Mouse (Mus musculus): ENCODE measurements around the gene Anks1b. TPM values are rescaled to one million over a fixed set of nuclear protein-coding genes. Genes with fewer than 3 reads are reported as not detected.

Gene Anks1b
- total and polyA plus RNA-seq, 3 experiments, result not detected

DNA sequence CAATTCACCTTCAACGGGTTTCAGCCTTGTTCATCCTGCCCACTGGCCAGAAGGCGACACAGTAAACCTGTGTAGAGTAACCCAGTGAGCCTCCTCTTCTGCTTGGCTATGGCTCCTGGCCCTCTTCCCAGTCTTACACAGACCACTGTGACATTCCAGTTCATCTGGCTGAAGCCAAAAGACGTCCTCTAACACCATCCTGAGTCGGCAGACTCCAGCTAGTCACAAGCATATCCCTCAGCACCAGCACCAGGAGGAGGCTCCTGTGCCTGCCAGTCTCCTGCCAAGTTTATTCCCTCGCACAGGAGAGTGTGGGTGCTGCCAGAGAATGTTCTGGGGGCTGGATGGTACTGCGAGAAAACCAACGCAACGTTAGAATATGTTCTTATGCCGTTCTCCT lies 879.8 kb downstream of the Anks1b start:
- Histone ChIP-seq H3K27ac (ENCODE audit: control insufficient read depth, low read depth, low read length) (no peak overlapping the region), H3K9ac (ENCODE audit: control insufficient read depth, low read depth, low read length, poor library complexity, severe bottlenecking) (no peak overlapping the region), H3K36me3 (ENCODE audit: control insufficient read depth in 1 of 2, insufficient read depth in 2 of 2, low read length in 2 of 2) (no peaks in the 10 kb centered on the region), H3K4me3 (ENCODE audit: control insufficient read depth in 1 of 2, insufficient read depth in 1 of 2, low read depth in 2 of 2, low read length in 2 of 2) (no peak overlapping the region), H3K4me1 (ENCODE audit: control insufficient read depth in 1 of 2, insufficient read depth in 2 of 2, low read length in 2 of 2) (no peaks in the 10 kb centered on the region), H3K79me2 (ENCODE audit: control insufficient read depth, insufficient read depth, low read length, poor library complexity) (no peaks in the 10 kb centered on the region), H3K27me3 (ENCODE audit: control insufficient read depth in 1 of 2, insufficient read depth in 2 of 2, low read length in 2 of 2) (peaks cover 0 to 1% of the 10 kb centered on the region in 2 experiments; a peak in 3 of 4 replicates), H3K9me3 (replicated peaks; ENCODE audit: insufficient read depth, low read length) (no peaks in the 10 kb centered on the region)
- DNase-seq (ENCODE audit: low read depth, low spot score), result no peak
- TF ChIP-seq SMC3 (IDR thresholded peaks at IDR 0.05; ENCODE audit: low read depth, low read length), result no peak
- no peak for TF ChIP-seq ZNF384 (IDR thresholded peaks at IDR 0.05; ENCODE audit: low read depth, low read length)
- no peak for TF ChIP-seq EP300 (IDR thresholded peaks at IDR 0.05; ENCODE audit: low read depth in 1 of 2, low read length in 2 of 2)
- TF ChIP-seq POLR2AphosphoS5 (IDR thresholded peaks at IDR 0.05; ENCODE audit: borderline replicate concordance, low read depth, low read length), result no peak
- TF ChIP-seq NRF1 (IDR thresholded peaks at IDR 0.05; ENCODE audit: insufficient read depth, low read depth, low read length, poor library complexity, severe bottlenecking), result no peak
- TF ChIP-seq USF1 (IDR thresholded peaks at IDR 0.05; ENCODE audit: low read depth, low read length), result no peak
- TF ChIP-seq MYB (IDR thresholded peaks at IDR 0.05; ENCODE audit: low read depth, low read length), result no peak
- TF ChIP-seq TAL1 (IDR thresholded peaks at IDR 0.05; ENCODE audit: low read length), result no peak
- no peak for TF ChIP-seq NELFE (IDR thresholded peaks at IDR 0.05; ENCODE audit: low read depth, low read length)
- TF ChIP-seq RAD21 (IDR thresholded peaks at IDR 0.05; ENCODE audit: low read depth, low read length), result no peak
- no peak for TF ChIP-seq TBP (IDR thresholded peaks at IDR 0.05; ENCODE audit: low read depth, low read length)

DNA sequence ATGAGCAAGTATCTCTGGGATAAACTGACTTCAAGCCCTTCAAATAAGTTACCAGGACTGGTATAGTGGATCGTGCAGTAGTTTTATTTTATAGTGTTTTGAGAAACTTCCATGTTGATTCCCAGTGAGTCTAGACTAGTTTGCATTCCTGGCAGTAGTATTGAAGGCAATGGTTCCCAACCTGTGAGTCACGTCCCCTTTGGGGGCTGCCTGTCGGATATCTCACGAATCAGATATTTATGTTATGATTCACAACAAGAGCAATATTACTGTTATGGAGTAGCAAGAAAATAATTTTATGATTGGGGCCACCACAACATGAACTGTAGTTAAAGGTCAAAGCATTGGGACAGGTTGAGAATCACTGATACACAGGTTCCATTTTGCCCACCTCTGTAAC lies 884.5 kb downstream of the Anks1b start:
- Histone ChIP-seq H3K9ac (ENCODE audit: control insufficient read depth, low read depth, low read length, poor library complexity, severe bottlenecking) (no peak overlapping the region), H3K27ac (ENCODE audit: control insufficient read depth, low read depth, low read length) (no peak overlapping the region), H3K36me3 (ENCODE audit: control insufficient read depth in 1 of 2, insufficient read depth in 2 of 2, low read length in 2 of 2) (no peaks in the 10 kb centered on the region), H3K4me1 (ENCODE audit: control insufficient read depth in 1 of 2, insufficient read depth in 2 of 2, low read length in 2 of 2) (no peaks in the 10 kb centered on the region), H3K4me3 (ENCODE audit: control insufficient read depth in 1 of 2, insufficient read depth in 1 of 2, low read depth in 2 of 2, low read length in 2 of 2) (no peak overlapping the region), H3K9me3 (replicated peaks; ENCODE audit: insufficient read depth, low read length) (no peaks in the 10 kb centered on the region), H3K79me2 (ENCODE audit: control insufficient read depth, insufficient read depth, low read length, poor library complexity) (no peaks in the 10 kb centered on the region), H3K27me3 (ENCODE audit: control insufficient read depth in 1 of 2, insufficient read depth in 2 of 2, low read length in 2 of 2) (peaks cover 0 to 1% of the 10 kb centered on the region in 2 experiments; a peak in 3 of 4 replicates)
- DNase-seq (ENCODE audit: low read depth, low spot score), result no peak
- no peak for TF ChIP-seq E2F4 (IDR thresholded peaks at IDR 0.05; ENCODE audit: borderline replicate concordance, low read depth, low read length)
- TF ChIP-seq USF2 (IDR thresholded peaks at IDR 0.05; ENCODE audit: borderline replicate concordance in 1 of 2, insufficient read depth in 1 of 2, low read depth in 1 of 2, low read length in 2 of 2), result no peak
- TF ChIP-seq NELFE (IDR thresholded peaks at IDR 0.05; ENCODE audit: low read depth, low read length), result no peak
- TF ChIP-seq CHD2 (IDR thresholded peaks at IDR 0.05; ENCODE audit: low read length), result no peak
- no peak for TF ChIP-seq RCOR1 (IDR thresholded peaks at IDR 0.05; ENCODE audit: low read depth, low read length)
- TF ChIP-seq RAD21 (IDR thresholded peaks at IDR 0.05; ENCODE audit: low read depth, low read length), result no peak
- TF ChIP-seq SMC3 (IDR thresholded peaks at IDR 0.05; ENCODE audit: low read depth, low read length), result no peak
- no peak for TF ChIP-seq CTCF (IDR thresholded peaks at IDR 0.05 in 2 of 3, conservative IDR thresholded peaks at IDR 0.05 in 1 of 3; ENCODE audit: control insufficient read depth in 1 of 3, insufficient read depth in 1 of 3, low read depth in 2 of 3, low read length in 3 of 3, poor library complexity in 1 of 3, severe bottlenecking in 1 of 3)
- TF ChIP-seq ZKSCAN1 (IDR thresholded peaks at IDR 0.05; ENCODE audit: low read depth, low read length), result no peak
- no peak for TF ChIP-seq ELF1 (IDR thresholded peaks at IDR 0.05; ENCODE audit: low read depth, low read length)
